Mouse (Mus musculus) CH12.LX (cell line): ENCODE results near the gene Zbtb7a. TPM values are rescaled to one million over a fixed set of nuclear protein-coding genes. Genes with fewer than 3 reads are reported as not detected.

ENCODE experiments used
- DNase-seq: peaks from one replicate; pipeline ENCODE4 v3.0.0-alpha.2; 2013; ENCODE audit errors: extremely low read depth
- H3K27ac ChIP-seq: 2 replicates; pipeline ENCODE4 v1.5.1; 2012; ENCODE audit warnings: low read depth, mild to moderate bottlenecking, control low read depth, moderate library complexity; ENCODE audit not compliant: insufficient read depth
- H3K27me3 ChIP-seq: replicated peaks from 2 replicates; pipeline ENCODE3; 2012; ENCODE audit warnings: inconsistent platforms
- H3K36me3 ChIP-seq, 2 experiments: replicated peaks in 1 of 2; 2 replicates each; pipeline versions ENCODE3 to v1.6.1; 2012; ENCODE audit warnings: inconsistent platforms in 1 of 2, low read length in 1 of 2, mild to moderate bottlenecking in 1 of 2, mixed read lengths in 1 of 2, moderate library complexity in 1 of 2; ENCODE audit not compliant: control insufficient read depth in 1 of 2, insufficient read depth in 1 of 2
- H3K4me1 ChIP-seq, 2 experiments: 2 replicates each; pipeline ENCODE4 v1.6.1; 2012; ENCODE audit warnings: inconsistent platforms in 1 of 2, moderate library complexity in 1 of 2; ENCODE audit not compliant: insufficient read depth in 2 of 2, control insufficient read depth in 1 of 2
- H3K4me2 ChIP-seq: 2 replicates; pipeline ENCODE4 v1.6.1; 2012; ENCODE audit warnings: low read depth, mild to moderate bottlenecking, control low read depth; ENCODE audit not compliant: poor library complexity, insufficient read depth, severe bottlenecking
- H3K4me3 ChIP-seq, 3 experiments: fragments of 150-350 bp in 1 of 3; sonication (generic) in 1 of 3; replicated peaks in 1 of 3; 2 replicates each; pipeline versions ENCODE3 to v1.5.1; 2011 to 2012; ENCODE audit warnings: low read depth in 2 of 3, low read length in 2 of 3, mild to moderate bottlenecking in 2 of 3, moderate library complexity in 2 of 3, control low read depth in 1 of 3, improper control_type of control experiment in 1 of 3, inconsistent platforms in 1 of 3, mixed read lengths in 1 of 3; ENCODE audit not compliant: poor library complexity in 1 of 3
- H3K79me2 ChIP-seq: replicated peaks from 2 replicates; pipeline ENCODE4 v1.6.1; 2012; ENCODE audit warnings: mild to moderate bottlenecking, moderate library complexity; ENCODE audit not compliant: control insufficient read depth, poor library complexity, insufficient read depth, severe bottlenecking; ENCODE audit errors: extremely low read depth
- H3K9ac ChIP-seq: 2 replicates; pipeline ENCODE4 v1.6.1; 2012; ENCODE audit warnings: low read depth, mild to moderate bottlenecking, control low read depth, moderate library complexity; ENCODE audit not compliant: insufficient read depth
- H3K9me3 ChIP-seq: replicated peaks from 2 replicates; pipeline ENCODE3; 2012; ENCODE audit warnings: low read length, inconsistent platforms, mixed read lengths
- BHLHE40 ChIP-seq: IDR thresholded peaks from 2 replicates; pipeline ENCODE4 v1.6.1; 2011; ENCODE audit warnings: mild to moderate bottlenecking, low read depth, low read length, improper control_type of control experiment
- CHD1 ChIP-seq: IDR thresholded peaks from 2 replicates; pipeline ENCODE4 v1.6.1; 2012; ENCODE audit warnings: low read depth, low read length, improper control_type of control experiment, inconsistent platforms
- CHD2 ChIP-seq: IDR thresholded peaks from 2 replicates; pipeline ENCODE4 v1.6.1; 2011; ENCODE audit warnings: low read length, improper control_type of control experiment
- CTCF ChIP-seq, 2 experiments: IDR thresholded peaks in 1 of 2; conservative IDR thresholded peaks in 1 of 2; 2 replicates each; pipeline ENCODE4 v1.5.1; 2011 to 2012; ENCODE audit warnings: low read depth in 2 of 2, low read length in 2 of 2, improper control_type of control experiment in 1 of 2, inconsistent platforms in 1 of 2, mild to moderate bottlenecking in 1 of 2, moderate library complexity in 1 of 2
- E2F4 ChIP-seq: IDR thresholded peaks from 2 replicates; pipeline ENCODE4 v1.6.1; 2011; ENCODE audit warnings: low read depth, low read length, improper control_type of control experiment; ENCODE audit not compliant: insufficient replicate concordance
- ELF1 ChIP-seq: IDR thresholded peaks from 2 replicates; pipeline ENCODE4 v1.6.1; 2014; ENCODE audit warnings: low read depth, mild to moderate bottlenecking, inconsistent platforms, low read length, improper control_type of control experiment
- EP300 ChIP-seq: IDR thresholded peaks from 2 replicates; pipeline ENCODE4 v1.6.1; 2011; ENCODE audit warnings: low read length, improper control_type of control experiment
- ETS1 ChIP-seq: conservative IDR thresholded peaks from 2 replicates; pipeline ENCODE4 v1.6.1; 2012; ENCODE audit warnings: low read depth, mild to moderate bottlenecking, inconsistent platforms, low read length, improper control_type of control experiment, moderate library complexity
- GABPA ChIP-seq: IDR thresholded peaks from 2 replicates; pipeline ENCODE4 v1.6.1; 2012; ENCODE audit warnings: low read depth, low read length, improper control_type of control experiment, inconsistent platforms; ENCODE audit not compliant: insufficient replicate concordance
- HCFC1 ChIP-seq: IDR thresholded peaks from 2 replicates; pipeline ENCODE4 v1.6.1; 2012; ENCODE audit warnings: low read depth, mild to moderate bottlenecking, inconsistent platforms, low read length, improper control_type of control experiment
- IRF4 ChIP-seq: IDR thresholded peaks from 2 replicates; pipeline ENCODE4 v1.6.1; 2014; ENCODE audit warnings: low read depth, mild to moderate bottlenecking, inconsistent platforms, low read length, improper control_type of control experiment
- JUN ChIP-seq: IDR thresholded peaks from 2 replicates; pipeline ENCODE4 v1.6.1; 2011; ENCODE audit warnings: low read depth, mild to moderate bottlenecking, low read length, improper control_type of control experiment, moderate library complexity; ENCODE audit not compliant: insufficient read depth
- JUND ChIP-seq: conservative IDR thresholded peaks from 2 replicates; pipeline ENCODE4 v1.6.1; 2011; ENCODE audit warnings: low read depth, low read length, improper control_type of control experiment
- KAT2A ChIP-seq: IDR thresholded peaks from 2 replicates; pipeline ENCODE4 v1.6.1; 2012; ENCODE audit warnings: low read length, improper control_type of control experiment, inconsistent platforms; ENCODE audit not compliant: insufficient replicate concordance
- MAFK ChIP-seq: IDR thresholded peaks from 2 replicates; pipeline ENCODE4 v1.6.1; 2011; ENCODE audit warnings: low read length, improper control_type of control experiment; ENCODE audit not compliant: insufficient replicate concordance
- MAX ChIP-seq: IDR thresholded peaks from 2 replicates; pipeline ENCODE4 v1.6.1; 2011; ENCODE audit warnings: low read length, improper control_type of control experiment
- MAZ ChIP-seq: IDR thresholded peaks from 2 replicates; pipeline ENCODE4 v1.6.1; 2012; ENCODE audit warnings: low read depth, mild to moderate bottlenecking, inconsistent platforms, low read length, improper control_type of control experiment, moderate library complexity
- MEF2A ChIP-seq: IDR thresholded peaks from 2 replicates; pipeline ENCODE4 v1.6.1; 2014; ENCODE audit warnings: low read depth, mild to moderate bottlenecking, inconsistent platforms, low read length, improper control_type of control experiment, borderline replicate concordance
- MXI1 ChIP-seq: IDR thresholded peaks from 2 replicates; pipeline ENCODE4 v1.6.1; 2011; ENCODE audit warnings: mild to moderate bottlenecking, low read depth, low read length, improper control_type of control experiment
- MYC ChIP-seq: IDR thresholded peaks from 2 replicates; pipeline ENCODE4 v1.6.1; 2011; ENCODE audit warnings: low read depth, mild to moderate bottlenecking, improper control_type of control experiment, low read length
- NELFE ChIP-seq: IDR thresholded peaks from 2 replicates; pipeline ENCODE4 v1.6.1; 2011; ENCODE audit warnings: low read depth, low read length, improper control_type of control experiment
- NRF1 ChIP-seq: IDR thresholded peaks from 2 replicates; pipeline ENCODE4 v1.6.1; 2014; ENCODE audit warnings: low read depth, mild to moderate bottlenecking, inconsistent platforms, low read length, improper control_type of control experiment, moderate library complexity
- PAX5 ChIP-seq: IDR thresholded peaks from 2 replicates; pipeline ENCODE4 v1.6.1; 2012; ENCODE audit warnings: low read length, inconsistent platforms, mixed read lengths
- POLR2A ChIP-seq: IDR thresholded peaks from 2 replicates; pipeline ENCODE4 v1.6.1; 2011; ENCODE audit warnings: low read depth, mild to moderate bottlenecking, improper control_type of control experiment, low read length
- POLR2AphosphoS2 ChIP-seq: IDR thresholded peaks from 2 replicates; pipeline ENCODE4 v1.6.1; 2011; ENCODE audit warnings: low read depth, low read length, improper control_type of control experiment
- RAD21 ChIP-seq: IDR thresholded peaks from 2 replicates; pipeline ENCODE4 v1.6.1; 2011; ENCODE audit warnings: low read depth, mild to moderate bottlenecking, low read length, improper control_type of control experiment, moderate library complexity
- RCOR1 ChIP-seq: conservative IDR thresholded peaks from 2 replicates; pipeline ENCODE4 v1.6.1; 2012; ENCODE audit warnings: low read depth, mild to moderate bottlenecking, inconsistent platforms, low read length, improper control_type of control experiment
- SIN3A ChIP-seq: IDR thresholded peaks from 2 replicates; pipeline ENCODE4 v1.6.1; 2012; ENCODE audit warnings: low read length, improper control_type of control experiment, inconsistent platforms
- SMC3 ChIP-seq: IDR thresholded peaks from 2 replicates; pipeline ENCODE4 v1.6.1; 2011; ENCODE audit warnings: low read depth, low read length, improper control_type of control experiment
- TBP ChIP-seq: conservative IDR thresholded peaks from 2 replicates; pipeline ENCODE4 v1.6.1; 2011; ENCODE audit warnings: low read depth, low read length, improper control_type of control experiment
- TCF12 ChIP-seq: IDR thresholded peaks from 2 replicates; pipeline ENCODE4 v1.6.1; 2014; ENCODE audit warnings: low read depth, mild to moderate bottlenecking, inconsistent platforms, low read length, improper control_type of control experiment
- UBTF ChIP-seq: IDR thresholded peaks from 2 replicates; pipeline ENCODE4 v1.6.1; 2012; ENCODE audit warnings: low read depth, mild to moderate bottlenecking, inconsistent platforms, low read length, improper control_type of control experiment, moderate library complexity
- USF1 ChIP-seq: IDR thresholded peaks from 2 replicates; pipeline ENCODE4 v1.6.1; 2014; ENCODE audit warnings: low read depth, mild to moderate bottlenecking, inconsistent platforms, low read length, improper control_type of control experiment
- USF2 ChIP-seq: conservative IDR thresholded peaks from 2 replicates; pipeline ENCODE4 v1.6.1; 2011; ENCODE audit warnings: low read depth, low read length, improper control_type of control experiment
- ZC3H11A ChIP-seq: IDR thresholded peaks from 2 replicates; pipeline ENCODE4 v1.6.1; 2012; ENCODE audit warnings: low read depth, mild to moderate bottlenecking, inconsistent platforms, low read length, improper control_type of control experiment
- ZKSCAN1 ChIP-seq: IDR thresholded peaks from 2 replicates; pipeline ENCODE4 v1.6.1; 2012; ENCODE audit warnings: low read depth, inconsistent platforms, low read length, improper control_type of control experiment, borderline replicate concordance
- ZMIZ1 ChIP-seq: IDR thresholded peaks from 2 replicates; pipeline ENCODE4 v1.6.1; 2012; ENCODE audit warnings: low read depth, mild to moderate bottlenecking, inconsistent platforms, low read length, improper control_type of control experiment
- ZNF384 ChIP-seq: IDR thresholded peaks from 2 replicates; pipeline ENCODE4 v1.6.1; 2012; ENCODE audit warnings: low read depth, low read length, improper control_type of control experiment, inconsistent platforms
- dilution Hi-C: fragments of 300-500 bp; cut with MboI; formaldehyde crosslinking; loops from 2 replicates; pipeline ENCODE4 v1.14.3; 2020; ENCODE audit warnings: low sequenced_read_pairs; ENCODE audit not compliant: extremely low pct_unique_long_range_greater_than_20kb, extremely low pct_ligation_motif_present
- in situ Hi-C: fragments of 300-500 bp; cut with MboI; formaldehyde crosslinking; loops from 3 replicates; pipeline ENCODE4 v1.14.3; 2019; ENCODE audit warnings: low sequenced_read_pairs, low pct_ligation_motif_present, low pct_unique_long_range_greater_than_20kb, mixed read lengths
- polyA plus RNA-seq: library from polyadenylated mRNA; unstranded; fragments of >175 nt; gene quantifications from 2 replicates; pipeline ENCODE4 v1.2.1, GENCODE M21; 2012; ENCODE audit warnings: low read depth; ENCODE audit not compliant: insufficient read length
- total RNA-seq, 2 experiments: library from RNA; depleted of rRNA; stranded (reverse); fragments of 300-350 nt in 1 of 2; fragments of >200 nt in 1 of 2; gene quantifications; 2 replicates each; pipeline ENCODE4 v1.2.3; 2012 to 2014

Gene Zbtb7a
- total and polyA plus RNA-seq, 3 experiments, result 3.0 to 21.3 (median 18.2) TPM

DNA sequence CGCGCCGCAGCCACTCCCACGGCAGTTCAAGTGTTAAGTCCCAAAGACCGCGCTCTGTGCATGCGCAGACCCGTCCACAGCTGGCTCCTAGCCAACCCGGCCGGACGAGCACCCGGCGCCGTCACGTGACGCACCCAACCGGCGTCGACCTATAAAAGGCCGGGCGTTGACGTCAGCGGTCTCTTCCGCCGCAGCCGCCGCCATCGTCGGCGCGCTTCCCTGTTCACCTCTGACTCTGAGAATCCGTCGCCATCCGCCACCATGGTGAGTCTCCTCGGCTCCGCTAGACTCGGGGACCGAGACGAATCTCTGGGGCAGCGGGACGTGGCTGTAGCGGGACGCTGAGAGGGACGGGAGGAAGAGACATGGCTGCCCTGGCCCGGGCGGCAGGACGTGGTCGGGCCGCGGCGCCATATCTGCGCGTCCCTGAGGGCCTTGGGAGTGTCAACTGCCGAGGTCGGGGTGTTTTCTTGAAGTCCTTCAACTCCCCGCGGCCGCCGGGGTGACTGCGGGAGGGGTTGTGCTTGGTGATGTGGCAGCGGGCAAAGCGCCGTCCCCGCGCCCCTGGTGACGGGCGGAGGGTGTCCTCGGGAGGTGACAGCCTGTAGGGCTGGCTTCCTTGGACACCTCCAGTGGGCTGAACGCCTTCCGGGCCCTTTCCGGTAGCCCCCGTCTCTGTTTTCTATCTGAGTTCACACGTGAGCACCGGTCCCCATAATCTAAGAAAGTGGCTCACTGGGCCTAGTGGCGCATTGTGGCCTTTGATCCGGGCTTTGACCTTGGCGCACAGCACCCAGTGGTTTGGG lies 41.6 kb downstream of the Zbtb7a start, which contains the start of gene Eef2:
Eef2 (plus strand) TSS at position 166 of the 806 bp plus-strand sequence.
- Histone ChIP-seq H3K27ac (peak within 1 kb of the TSS; percentile 84), H3K27me3 (no peaks in the 10 kb centered on the region), H3K36me3 (peaks cover 44 to 45% of the 10 kb centered on the region in 2 experiments), H3K9me3 (no peaks in the 10 kb centered on the region), H3K4me1 (peaks cover 22 to 47% of the 10 kb centered on the region in 2 experiments), H3K79me2 (peaks cover 39% of the 10 kb centered on the region), H3K4me2 (peak within 1 kb of the TSS; percentile 93), H3K9ac (peak within 1 kb of the TSS; percentile 98), H3K4me3 (peak within 1 kb of the TSS; percentile 96 to 99 (median 99))
- peak; percentile 97 for DNase-seq
- in situ Hi-C loops (loop anchor here (10.0 kb wide), 1 partner anchor 102 kb away; the partner anchor contains the start of gene Thop1), dilution Hi-C loops (no loop called here)
- TF ChIP-seq GABPA (no peak), SIN3A (peak; percentile 71; the same call in 1 of the 2 replicates), ZC3H11A (no peak), TCF12 (peak; percentile 99), HCFC1 (peak; percentile 75), MAX (peak; percentile 99), MAFK (no peak), ELF1 (peak; percentile 74), ZNF384 (no peak), PAX5 (no peak), CTCF (conservative IDR thresholded peaks at IDR 0.05 in 1 of 2, IDR thresholded peaks at IDR 0.05 in 1 of 2; ENCODE audit: low read depth in 2 of 2, low read length in 2 of 2) (no peak), RAD21 (no peak), JUN (no peak; the same call in 1 of the 2 replicates), MYC (peak; percentile 98), UBTF (no peak; the same call in 1 of the 2 replicates), USF1 (peak; percentile 100), USF2 (peak; percentile 98), EP300 (no peak), E2F4 (no peak), MEF2A (peak; percentile 69), SMC3 (no peak), POLR2A (peak; percentile 99), CHD2 (peak; percentile 44; the same call in 1 of the 2 replicates), ZKSCAN1 (no peak), NRF1 (peak; percentile 92), ETS1 (peak; percentile 55), BHLHE40 (peak; percentile 94), NELFE (peak; percentile 99), CHD1 (peak; percentile 73; the same call in 1 of the 2 replicates), MAZ (peak; percentile 67; the same call in 1 of the 2 replicates), MXI1 (peak; percentile 84), JUND (no peak), ZMIZ1 (peak; percentile 98), POLR2AphosphoS2 (peak; percentile 97), TBP (peak; percentile 97), IRF4 (peak; percentile 28; the same call in 1 of the 2 replicates), KAT2A (peak; percentile 94), RCOR1 (no peak)
